Mouse (Mus musculus) cerebellum, adult 8-10 months (tissue): ENCODE results near the gene Sema5a.
A peak's percentile ranks its signal among the peaks of the same experiment; 100 is the strongest.

ENCODE experiments used
- DNase-seq: peaks from one replicate; pipeline ENCODE4 v3.0.0; 2022

Gene Sema5a

GRCm38 (mm10) chr15:32377781-32378180 is 133.2 kb downstream of the Sema5a start:
- no peak for DNase-seq

GRCm38 (mm10) chr15:32380311-32380710 is 135.7 kb downstream of the Sema5a start:
- no peak for DNase-seq

- DNase-seq: no peak
Measured at GRCm38 (mm10) chr15:32382930-32383481, 138.4 kb downstream of the Sema5a start.

- DNase-seq: no peak
Measured at GRCm38 (mm10) chr15:32396241-32396890, 151.8 kb downstream of the Sema5a start.

- no peak for DNase-seq
Measured at GRCm38 (mm10) chr15:32397064-32397463, 152.5 kb downstream of the Sema5a start.

- DNase-seq: no peak
Measured at GRCm38 (mm10) chr15:32398721-32399120, 154.1 kb downstream of the Sema5a start.

GRCm38 (mm10) chr15:32401909-32402527 is 157.4 kb downstream of the Sema5a start:
- DNase-seq: no peak

- no peak for DNase-seq
Measured at GRCm38 (mm10) chr15:32403321-32403720, 158.7 kb downstream of the Sema5a start.

- DNase-seq: no peak
Measured at GRCm38 (mm10) chr15:32406436-32406835, 161.8 kb downstream of the Sema5a start.

- DNase-seq: no peak
Measured at GRCm38 (mm10) chr15:32407766-32408165, 163.2 kb downstream of the Sema5a start.

- DNase-seq: no peak
Measured at GRCm38 (mm10) chr15:32416291-32416690, 171.7 kb downstream of the Sema5a start.

GRCm38 (mm10) chr15:32422631-32423030 is 178.0 kb downstream of the Sema5a start:
- no peak for DNase-seq

- DNase-seq: no peak
Measured at GRCm38 (mm10) chr15:32423061-32423460, 178.5 kb downstream of the Sema5a start.

- DNase-seq: no peak
Measured at GRCm38 (mm10) chr15:32427188-32427924, 182.7 kb downstream of the Sema5a start.

GRCm38 (mm10) chr15:32432927-32433832 is 188.6 kb downstream of the Sema5a start:
- no peak for DNase-seq

GRCm38 (mm10) chr15:32433833-32434155 is 189.2 kb downstream of the Sema5a start:
- DNase-seq: no peak

GRCm38 (mm10) chr15:32434274-32434673 is 189.7 kb downstream of the Sema5a start:
- no peak for DNase-seq

- peak; percentile 72 for DNase-seq
Measured at GRCm38 (mm10) chr15:32437654-32438053, 193.0 kb downstream of the Sema5a start.

- no peak for DNase-seq
Measured at GRCm38 (mm10) chr15:32442745-32443144, 198.1 kb downstream of the Sema5a start.

- DNase-seq: no peak
Measured at GRCm38 (mm10) chr15:32447558-32448349, 203.1 kb downstream of the Sema5a start.

GRCm38 (mm10) chr15:32459046-32459445 is 214.4 kb downstream of the Sema5a start:
- DNase-seq: peak; percentile 15

GRCm38 (mm10) chr15:32460238-32460637 is 215.6 kb downstream of the Sema5a start:
- DNase-seq: no peak
